Mouse (Mus musculus) liver, postnatal 0 days (tissue): ENCODE measurements at regions not wholly inside any gene's neighbourhood (a gene's known extent, or its start where the extent isn't known, plus 50 kb on each side); places are given as distances from the start of the nearest gene placed in this dataset.

Source experiments
- ATAC-seq: fragments of 200-750 bp; cut with Nextera tagmentation; 2 replicates; pipeline ENCODE4 v1.8.0; 2017; ENCODE audit warnings: mild to moderate bottlenecking, moderate library complexity
- DNase-seq: peaks from one replicate; pipeline ENCODE4 v3.0.0-alpha.2; 2016
- H3K27ac ChIP-seq: fragments of 300-500 bp; sonication (generic); 2 replicates; pipeline ENCODE4 v1.5.1; 2014; ENCODE audit warnings: antibody characterized with exemption, moderate library complexity, mild to moderate bottlenecking, low read depth
- H3K27me3 ChIP-seq: fragments of 300-500 bp; sonication (generic); 2 replicates; pipeline ENCODE4 v1.6.1; 2014; ENCODE audit warnings: low read length, control low read depth, mixed read lengths; ENCODE audit not compliant: insufficient read depth
- H3K36me3 ChIP-seq: fragments of 300-500 bp; sonication (generic); replicated peaks from 2 replicates; pipeline ENCODE4 v1.6.1; 2014; ENCODE audit warnings: mild to moderate bottlenecking, control low read depth, low read length, moderate library complexity, mixed read lengths; ENCODE audit not compliant: insufficient read depth
- H3K4me1 ChIP-seq: fragments of 300-500 bp; sonication (generic); 2 replicates; pipeline ENCODE4 v1.6.1; 2014; ENCODE audit warnings: antibody characterized with exemption, mild to moderate bottlenecking, control low read depth; ENCODE audit not compliant: insufficient read depth
- H3K4me2 ChIP-seq: fragments of 300-500 bp; sonication (generic); 2 replicates; pipeline ENCODE4 v1.6.1; 2014; ENCODE audit warnings: low read depth, mild to moderate bottlenecking, low read length, moderate library complexity, mixed read lengths
- H3K4me3 ChIP-seq: fragments of 300-500 bp; sonication (generic); 2 replicates; pipeline ENCODE4 v1.5.1; 2014; ENCODE audit warnings: low read depth, low read length
- H3K9ac ChIP-seq: fragments of 300-500 bp; sonication (generic); replicated peaks from 2 replicates; pipeline ENCODE4 v1.6.1; 2014; ENCODE audit warnings: mild to moderate bottlenecking, moderate library complexity
- H3K9me3 ChIP-seq: fragments of 300-500 bp; sonication (generic); 2 replicates; pipeline ENCODE4 v1.6.1; 2016; ENCODE audit warnings: mild to moderate bottlenecking, control low read depth, low read length, mixed read lengths
- CTCF ChIP-seq: sonication (generic); IDR thresholded peaks from 2 replicates; pipeline ENCODE4 v1.5.1; 2016; ENCODE audit warnings: antibody characterized with exemption, low read depth
- EP300 ChIP-seq: IDR thresholded peaks from 2 replicates; pipeline ENCODE4 v1.6.1; 2016; ENCODE audit warnings: antibody characterized with exemption, low read depth, mild to moderate bottlenecking
- WGBS: fragments of 180-500 bp; shearing (Covaris S2); extraction: QIAGEN DNeasy Blood & Tissue Kit; methylation state at CpG from one replicate; pipeline ENCODE4 v1.1.7; 2014; ENCODE audit not compliant: insufficient replicate concordance; 5-methylcytosine and 5-hydroxymethylcytosine counted together

GRCm38 (mm10) chr12:71487591-71488435, 178.1 kb downstream of the Dact1 start:
- H3K4me1 ChIP-seq = no peaks in the 10 kb centered on the region
- no peaks in the 10 kb centered on the region for H3K9me3 ChIP-seq
- H3K4me3 ChIP-seq = no peak overlapping the region
- no peak overlapping the region for H3K27ac ChIP-seq
- no peak overlapping the region for H3K9ac ChIP-seq
- DNase-seq = no peak
- H3K27me3 ChIP-seq = no peaks in the 10 kb centered on the region
- no peak overlapping the region for H3K4me2 ChIP-seq
- TF ChIP-seq CTCF (no peak), EP300 (no peak)
- ATAC-seq = no peak
- no peaks in the 10 kb centered on the region for H3K36me3 ChIP-seq
- 70% methylated on average over 6 of the region's 6 CpGs for WGBS

DNA sequence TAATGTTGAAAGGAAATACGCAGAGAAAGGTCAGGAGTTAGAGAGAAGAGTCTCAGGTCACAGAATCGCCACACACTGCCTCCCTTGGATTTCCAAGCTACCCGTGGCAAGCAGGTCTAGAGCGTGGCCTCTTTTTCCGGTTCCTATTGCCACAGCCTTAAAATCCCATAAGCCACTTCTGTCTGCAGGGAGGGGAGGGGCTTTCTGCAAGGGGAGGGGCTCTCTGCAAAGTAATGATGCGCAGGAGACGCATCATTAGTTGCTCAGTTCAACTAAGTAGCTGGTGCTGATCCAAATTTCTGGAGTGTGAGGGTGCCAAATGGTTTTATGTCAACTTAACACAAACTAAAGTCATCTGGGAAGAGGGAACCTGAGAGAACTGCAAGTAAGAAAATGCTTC, 179.6 kb downstream of the Dact1 start:
- Histone ChIP-seq H3K36me3 (no peaks in the 10 kb centered on the region), H3K27me3 (no peaks in the 10 kb centered on the region), H3K4me2 (no peak overlapping the region), H3K9me3 (no peaks in the 10 kb centered on the region), H3K4me1 (no peaks in the 10 kb centered on the region), H3K27ac (no peak overlapping the region), H3K4me3 (no peak overlapping the region), H3K9ac (no peak overlapping the region)
- ATAC-seq (no peak), DNase-seq (no peak)
- TF ChIP-seq CTCF (no peak), EP300 (no peak)
- WGBS = 78% methylated on average over 7 of the region's 7 CpGs

- Histone ChIP-seq H3K4me1 (no peaks in the 10 kb centered on the region), H3K4me2 (no peak overlapping the region), H3K27ac (no peak overlapping the region), H3K9ac (no peak overlapping the region), H3K27me3 (no peaks in the 10 kb centered on the region), H3K9me3 (no peaks in the 10 kb centered on the region), H3K4me3 (no peak overlapping the region), H3K36me3 (no peaks in the 10 kb centered on the region)
- TF ChIP-seq EP300 (no peak), CTCF (no peak)
- WGBS = 73% methylated on average over 10 of the region's 10 CpGs
- no peak for ATAC-seq
- no peak for DNase-seq
These were observed 185.2 kb downstream of the Dact1 start for GRCm38 (mm10) chr12:71494803-71495293.

GRCm38 (mm10) chr12:71498246-71499029, 188.8 kb downstream of the Dact1 start:
- no peaks in the 10 kb centered on the region for H3K9me3 ChIP-seq
- DNase-seq = no peak
- H3K27me3 ChIP-seq = no peaks in the 10 kb centered on the region
- H3K4me1 ChIP-seq = no peaks in the 10 kb centered on the region
- H3K9ac ChIP-seq = no peak overlapping the region
- WGBS = 67% methylated on average over 14 of the region's 14 CpGs
- H3K27ac ChIP-seq = no peak overlapping the region
- H3K36me3 ChIP-seq = no peaks in the 10 kb centered on the region
- H3K4me3 ChIP-seq = no peak overlapping the region
- no peak overlapping the region for H3K4me2 ChIP-seq
- peak; percentile 59 for TF ChIP-seq CTCF
- TF ChIP-seq EP300 = no peak
- ATAC-seq = no peak

DNA sequence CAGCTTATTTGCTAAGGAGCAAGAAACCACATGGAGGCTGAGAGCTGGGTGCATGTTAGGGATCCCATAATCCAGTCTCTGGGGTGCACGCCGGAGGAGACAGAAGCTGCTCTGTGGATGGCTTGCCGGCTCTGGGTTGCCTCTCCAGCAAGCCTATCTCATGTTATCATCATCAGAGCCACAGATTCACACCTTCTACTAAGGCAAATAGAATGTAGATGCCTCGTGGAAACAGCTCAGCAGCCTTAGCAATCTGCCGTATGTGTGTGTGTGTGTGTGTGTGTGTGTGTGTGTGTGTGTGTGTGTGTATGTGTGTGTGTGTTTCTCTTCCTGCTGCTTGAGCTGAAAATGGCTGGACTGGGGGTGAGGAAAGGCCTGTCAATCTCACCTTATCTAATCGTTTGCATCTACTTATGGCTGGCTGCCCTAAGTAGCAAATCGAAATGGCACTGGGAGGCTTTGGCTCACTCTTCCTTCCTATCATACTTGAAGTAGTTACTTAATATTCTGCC, 191.7 kb downstream of the Dact1 start:
- H3K9me3 ChIP-seq = no peaks in the 10 kb centered on the region
- no peak overlapping the region for H3K4me3 ChIP-seq
- no peak overlapping the region for H3K4me2 ChIP-seq
- H3K9ac ChIP-seq = no peak overlapping the region
- no peak for DNase-seq
- no peaks in the 10 kb centered on the region for H3K36me3 ChIP-seq
- no peaks in the 10 kb centered on the region for H3K4me1 ChIP-seq
- no peak for ATAC-seq
- 40% methylated on average over 7 of the region's 7 CpGs for WGBS
- TF ChIP-seq EP300 (no peak), CTCF (no peak)
- no peaks in the 10 kb centered on the region for H3K27me3 ChIP-seq
- H3K27ac ChIP-seq = no peak overlapping the region

- H3K27ac ChIP-seq = no peak overlapping the region
- H3K9ac ChIP-seq = no peak overlapping the region
- no peak overlapping the region for H3K4me2 ChIP-seq
- TF ChIP-seq EP300 (no peak), CTCF (no peak)
- WGBS = 71% methylated on average over 11 of the region's 11 CpGs
- H3K36me3 ChIP-seq = no peaks in the 10 kb centered on the region
- H3K27me3 ChIP-seq = no peaks in the 10 kb centered on the region
- DNase-seq (no peak), ATAC-seq (no peak)
- no peaks in the 10 kb centered on the region for H3K4me1 ChIP-seq
- H3K9me3 ChIP-seq = no peaks in the 10 kb centered on the region
- H3K4me3 ChIP-seq = no peak overlapping the region
These were observed 193.6 kb downstream of the Dact1 start for GRCm38 (mm10) chr12:71503265-71503664.
